Mouse (Mus musculus) olfactory bulb, adult 2 months (tissue): ENCODE measurements around the gene Slc16a10.

Experiments used
- CTCF ChIP-seq: fragments of 200-500 bp; IDR thresholded peaks from 2 replicates; pipeline ENCODE4 v1.5.1; 2012; ENCODE audit warnings: low read depth, mild to moderate bottlenecking, low read length, moderate library complexity; ENCODE audit not compliant: insufficient read depth
- POLR2A ChIP-seq: fragments of 200-500 bp; IDR thresholded peaks from 2 replicates; pipeline ENCODE4 v1.6.1; 2012; ENCODE audit warnings: mild to moderate bottlenecking, low read depth, low read length, moderate library complexity; ENCODE audit not compliant: insufficient read depth

GRCm38 (mm10) chr10:40128497-40128896 lies 13.6 kb downstream of the Slc16a10 start:
- TF ChIP-seq CTCF: no peak
- TF ChIP-seq POLR2A: no peak
